Mouse (Mus musculus) cerebellum, postnatal 36 days (tissue): ENCODE data around the gene Eml2.
A peak's percentile ranks its signal among the peaks of the same experiment; 100 is the strongest.
"Not testable (repeated sequence)": the region's sequence is repeated elsewhere in the genome, so short reads cannot be mapped to it uniquely, and the experiment has no call there.

Experiments
- DNase-seq, 2 experiments: peaks; one replicate each; pipeline ENCODE4 v3.0.0; 2021 to 2022; ENCODE audit warnings: mixed read lengths in 2 of 2

Gene Eml2

DNA sequence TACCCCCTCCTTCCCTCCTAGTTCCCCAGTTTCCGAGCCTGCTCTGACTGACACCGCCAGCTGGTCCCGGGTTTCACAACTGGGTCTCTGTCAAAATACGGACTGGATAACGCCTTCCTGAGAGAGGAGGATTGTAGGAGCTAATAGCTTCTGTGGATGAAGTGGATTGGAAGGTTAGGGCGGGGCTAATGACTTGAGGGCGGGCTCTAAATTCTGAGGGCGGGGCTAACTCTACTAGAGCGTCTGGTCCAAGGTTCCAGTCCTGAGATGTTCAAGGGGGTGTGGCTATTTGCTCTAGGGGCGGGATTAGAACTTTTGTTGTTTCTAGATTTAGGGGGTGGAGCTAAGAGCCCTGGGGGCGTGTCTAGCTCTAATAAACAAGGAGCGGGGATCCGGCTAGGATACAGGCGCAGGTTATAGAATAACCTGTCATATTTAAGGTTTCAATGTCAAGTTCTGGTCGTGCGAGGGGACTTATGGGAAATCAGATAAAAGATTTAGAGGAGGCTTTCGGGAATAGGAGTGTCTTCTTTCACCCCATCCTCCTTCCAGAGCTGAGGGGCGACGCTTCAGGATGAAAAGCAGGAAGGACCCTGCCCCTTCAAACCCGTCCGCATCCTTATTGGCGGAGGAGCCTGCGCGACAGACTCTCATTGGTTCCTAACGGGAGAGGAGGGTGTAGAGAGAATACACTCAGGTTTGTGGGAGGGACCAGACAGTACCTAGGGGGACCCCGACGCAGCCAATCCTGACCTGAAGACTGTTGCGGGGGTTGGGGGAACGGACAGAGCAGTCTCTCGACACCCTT, at the start of gene Eml2:
TSS of gene Eml2 (plus strand) at position 714 of the 808 bp plus-strand sequence.
- DNase-seq, result peak; percentile 71 to 77

DNA sequence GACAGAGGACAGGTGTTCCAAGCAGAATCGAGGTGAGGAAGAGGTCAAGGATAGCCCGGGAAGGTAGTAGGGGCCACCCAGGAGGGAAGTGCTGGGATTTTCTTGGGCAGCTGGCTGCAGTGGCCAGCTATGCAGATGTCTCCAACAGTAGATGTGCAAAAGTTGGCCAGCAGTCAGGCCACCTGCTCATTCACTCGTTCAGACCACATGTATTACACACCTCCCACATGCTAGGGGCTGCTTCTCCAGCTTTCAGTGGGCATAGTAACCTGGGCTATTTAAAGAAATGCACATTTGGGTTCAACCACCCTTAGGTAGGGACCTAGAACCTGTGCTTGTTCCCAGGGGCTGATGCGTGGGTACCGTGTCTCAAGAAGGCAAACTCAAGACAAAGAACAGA, 48.5 kb upstream of the Eml2 start:
- no peak for DNase-seq

DNA sequence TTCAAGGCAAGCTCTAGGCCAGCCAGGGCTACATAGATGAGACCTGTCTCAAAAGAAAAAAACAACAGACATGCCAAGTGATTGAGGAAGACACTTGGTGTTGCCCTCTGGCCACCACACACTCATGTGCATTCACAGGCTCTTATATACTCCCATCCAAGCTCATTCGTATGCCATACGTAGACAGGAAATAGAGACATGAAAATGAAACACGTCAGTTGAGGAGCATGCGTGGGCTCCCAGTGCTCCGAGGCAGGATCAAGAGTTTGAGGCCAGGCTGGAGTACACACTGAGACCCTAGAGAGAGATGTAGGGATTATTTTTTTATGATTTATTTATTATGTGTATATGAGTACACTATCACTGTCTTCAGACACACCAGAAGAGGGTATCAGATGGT, 46.8 kb upstream of the Eml2 start:
- DNase-seq, result no peak

DNA sequence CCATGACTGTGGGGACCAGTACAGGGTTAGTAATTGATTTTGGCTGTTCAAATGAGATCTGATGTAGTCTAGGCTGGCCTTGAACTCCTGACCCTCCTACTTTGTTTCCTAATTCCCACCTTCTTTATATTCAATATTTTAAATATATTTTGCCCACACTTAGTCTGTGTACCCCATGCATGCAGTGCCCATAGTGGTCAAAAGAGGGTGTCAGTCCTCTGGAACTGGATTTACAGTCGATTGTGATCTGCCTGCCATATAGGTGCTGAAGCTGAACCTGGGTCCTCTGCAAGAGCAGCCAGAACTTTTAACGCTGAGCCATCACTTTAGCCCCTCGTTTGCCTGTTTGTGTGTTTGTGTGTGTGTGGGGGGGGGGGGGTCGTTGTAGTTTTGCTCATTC, 45.6 kb upstream of the Eml2 start:
- DNase-seq, result no peak

DNA sequence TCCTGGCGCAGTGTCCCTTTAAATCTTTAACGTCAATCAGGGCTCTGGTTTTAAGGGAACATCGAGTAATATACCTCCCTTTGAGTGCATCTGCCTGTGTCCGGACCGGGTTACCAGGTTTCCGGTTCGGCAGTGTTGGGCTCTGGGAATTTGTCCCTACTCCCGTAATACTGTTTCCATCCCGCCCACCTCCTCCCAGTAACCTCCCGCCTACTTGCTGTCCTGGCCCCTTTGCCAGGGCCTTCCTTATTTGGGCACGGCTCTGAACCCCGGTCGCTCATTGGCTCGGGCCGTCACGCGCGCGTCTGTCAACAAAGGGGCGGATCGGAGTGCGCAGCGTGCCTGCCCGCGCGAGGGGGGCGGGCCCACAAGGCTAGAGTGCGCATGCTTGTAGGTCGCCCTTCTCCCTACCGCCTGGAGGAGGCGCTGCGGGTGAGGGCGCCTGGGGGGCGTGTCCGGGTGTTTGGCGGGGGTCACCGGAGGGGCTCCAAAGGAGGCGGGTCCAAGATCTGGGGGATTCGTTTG, 44.8 kb upstream of the Eml2 start:
- peak; percentile 96 to 98 for DNase-seq

DNA sequence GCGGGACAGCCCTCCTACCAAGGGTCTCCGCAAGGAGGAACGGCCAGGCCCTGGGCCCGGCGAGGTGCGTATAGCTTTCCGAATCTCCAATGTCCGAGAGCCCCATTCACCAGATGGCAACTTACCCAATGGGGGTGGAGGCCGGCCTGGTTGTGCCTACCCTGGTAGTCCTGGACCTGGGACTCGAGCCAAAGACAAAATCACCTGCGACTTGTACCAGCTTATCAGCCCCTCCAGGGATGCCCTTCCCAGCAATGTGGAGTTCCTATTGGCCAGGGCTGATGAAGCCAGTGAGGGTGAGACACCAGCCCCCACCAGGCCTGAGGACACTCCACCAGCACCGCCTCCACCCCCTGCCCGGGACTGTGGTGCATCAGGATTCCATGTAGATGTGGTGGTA, 40.1 kb upstream of the Eml2 start:
- no peak for DNase-seq

DNA sequence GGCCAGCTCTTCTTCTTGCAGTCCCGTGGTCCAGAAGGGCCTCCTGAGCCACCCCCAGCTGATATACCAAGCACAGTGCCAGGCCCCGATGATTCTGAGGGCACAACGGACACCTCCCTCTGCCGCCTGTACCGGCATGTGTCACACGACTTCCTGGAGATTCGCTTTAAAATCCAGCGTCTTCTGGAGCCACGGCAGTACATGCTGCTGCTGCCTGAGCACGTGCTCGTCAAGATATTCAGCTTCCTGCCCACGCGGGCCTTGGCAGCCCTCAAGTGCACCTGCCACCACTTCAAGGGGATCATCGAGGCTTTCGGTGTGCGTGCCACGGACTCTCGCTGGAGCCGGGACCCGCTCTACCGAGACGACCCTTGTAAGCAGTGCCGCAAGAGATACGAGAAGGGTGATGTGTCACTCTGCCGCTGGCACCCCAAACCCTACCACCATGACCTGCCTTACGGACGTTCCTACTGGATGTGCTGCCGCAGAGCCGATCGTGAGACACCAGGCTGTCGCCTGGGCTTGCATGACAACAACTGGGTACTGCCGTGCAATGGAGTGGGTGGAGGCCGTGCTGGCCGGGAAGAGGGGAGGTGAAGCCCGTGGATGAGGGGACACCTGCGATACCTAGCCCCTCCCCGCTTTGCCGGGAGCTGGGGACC, 39.4 kb upstream of the Eml2 start:
- no peak for DNase-seq

DNA sequence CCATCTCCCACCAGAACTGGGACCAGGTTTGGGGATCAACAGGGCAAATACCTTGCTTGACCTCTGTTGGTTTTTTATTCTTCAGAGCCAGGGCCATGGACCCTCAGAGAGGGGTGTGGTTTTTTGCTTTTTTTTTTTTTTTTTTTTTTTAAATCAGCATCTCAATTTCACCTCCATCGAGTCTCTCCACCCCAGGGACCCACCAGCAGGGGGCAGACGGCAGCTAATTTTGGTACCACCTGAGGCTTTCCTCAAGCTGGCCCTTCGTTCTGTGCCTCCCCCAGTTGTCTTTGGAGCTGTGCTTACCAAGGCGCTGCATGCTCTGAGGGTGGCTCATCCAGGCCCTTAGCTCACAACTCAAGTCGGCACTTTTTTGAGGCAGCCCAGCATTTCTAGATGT, 38.8 kb upstream of the Eml2 start:
- peak in 1 of 2 experiments; percentile 47 for DNase-seq

DNA sequence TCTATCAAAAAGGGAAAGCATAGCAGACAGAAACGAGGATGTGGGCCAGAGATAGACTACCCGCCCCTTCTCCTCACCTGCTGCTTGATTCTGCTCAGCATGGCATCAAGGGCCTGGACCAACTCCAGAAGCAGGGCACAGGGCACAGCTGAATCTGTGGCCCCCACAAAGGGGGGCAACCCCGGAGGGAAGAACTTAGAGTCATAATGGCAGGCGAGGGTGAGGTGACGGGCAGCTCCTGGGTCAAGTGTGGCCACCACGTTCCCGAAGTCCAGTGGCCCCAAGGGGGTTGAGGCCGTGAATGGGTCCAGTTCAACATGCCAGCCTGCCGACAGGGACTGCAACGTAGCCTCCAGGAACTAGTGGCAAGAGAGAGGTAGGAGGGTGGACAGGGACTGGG, 29.4 kb upstream of the Eml2 start:
- DNase-seq, result no peak

DNA sequence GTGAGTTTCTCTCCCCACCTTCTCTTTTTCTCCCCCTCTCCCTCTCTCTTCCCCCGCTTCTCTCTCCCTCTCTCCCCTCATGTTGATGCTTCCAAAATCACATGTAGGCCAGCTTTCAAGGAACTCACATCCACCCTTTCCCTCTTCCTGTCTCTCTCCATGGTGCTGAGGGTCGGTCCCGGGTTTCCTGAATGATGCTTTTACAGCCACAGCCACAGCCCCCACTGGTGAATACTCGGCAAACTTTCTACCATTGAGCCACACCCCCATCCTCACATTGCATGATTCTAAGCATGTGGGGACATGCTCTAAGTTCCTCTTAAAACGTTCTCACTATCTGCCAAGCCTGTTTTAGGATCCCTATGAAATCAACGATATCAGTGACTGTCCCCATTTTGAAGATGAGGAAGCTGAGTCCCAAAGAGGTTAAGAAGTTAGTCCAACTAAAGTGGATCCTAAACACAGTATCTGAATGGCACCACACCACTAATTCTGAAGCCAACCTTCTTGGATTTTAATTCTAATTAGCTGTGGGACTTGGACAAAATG, 28.6 kb upstream of the Eml2 start:
- no peak for DNase-seq

DNA sequence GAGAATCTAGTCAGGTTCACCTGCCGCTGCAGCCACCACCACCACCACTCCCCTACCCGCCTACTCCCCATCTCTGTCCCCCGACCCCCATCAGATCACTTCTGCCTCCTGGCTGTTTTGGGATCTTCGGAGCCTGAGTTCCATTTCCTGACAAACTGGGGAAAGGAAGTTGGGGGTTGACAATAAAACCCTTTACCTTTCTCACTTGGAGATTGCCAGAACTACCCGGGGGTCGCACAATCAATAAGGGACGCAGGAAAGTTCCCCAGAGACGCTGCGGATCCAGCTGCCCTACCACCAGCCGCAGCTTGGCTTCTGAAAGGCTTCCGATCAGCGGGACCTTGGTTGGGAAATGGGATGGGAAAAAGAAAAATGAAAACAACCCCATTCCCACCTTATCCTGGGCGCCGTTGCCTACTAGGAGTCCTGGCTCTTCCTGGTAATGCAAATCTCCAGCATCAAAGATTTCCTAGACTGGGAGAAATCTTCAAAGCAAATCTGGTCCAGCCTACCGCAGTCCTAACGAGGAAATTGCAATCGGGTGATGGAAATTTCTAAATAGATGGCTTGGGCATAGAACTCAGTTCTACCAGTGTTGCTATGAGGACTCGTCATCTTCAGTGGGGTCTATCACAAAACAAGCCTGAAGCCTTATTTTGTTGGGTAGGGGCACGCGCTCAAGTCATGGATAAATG, 27.9 kb upstream of the Eml2 start:
- no peak for DNase-seq

DNA sequence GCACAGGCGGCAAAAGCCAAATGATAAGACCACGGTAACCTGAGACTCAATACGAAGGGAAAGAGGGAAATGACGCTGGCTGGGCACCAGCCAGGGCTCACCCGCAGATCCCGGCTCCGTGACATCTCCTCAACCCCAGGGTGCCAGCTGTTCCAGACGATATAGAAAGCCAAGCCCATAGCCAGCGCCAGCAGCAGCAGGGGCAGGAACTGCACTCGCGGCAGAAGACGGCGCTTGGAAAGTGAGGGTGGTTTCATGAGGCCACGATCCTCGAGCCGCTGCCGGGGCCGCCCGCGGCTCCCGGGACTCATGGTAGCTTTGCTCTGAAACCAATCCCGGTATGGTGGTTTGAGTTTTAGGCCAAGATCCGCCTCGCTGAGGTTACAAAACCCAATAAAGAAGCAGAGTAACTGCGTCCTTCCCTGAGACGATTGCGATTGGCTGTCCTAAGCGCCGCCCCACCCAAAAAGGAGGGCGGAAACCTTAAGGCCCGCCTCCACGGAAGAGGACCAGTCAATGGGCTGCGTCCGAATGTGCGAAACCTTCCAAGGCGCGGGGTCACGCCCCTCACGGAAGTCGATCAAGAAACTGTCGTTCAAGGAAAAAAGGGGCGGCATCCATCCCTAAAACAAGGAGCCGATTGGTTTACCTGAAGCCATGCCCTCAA, 27.2 kb upstream of the Eml2 start, which contains the start of gene Qpctl:
TSS of gene Qpctl (minus strand) at position 417 of the 667 bp plus-strand sequence.
- DNase-seq, result peak; percentile 95 to 96

DNA sequence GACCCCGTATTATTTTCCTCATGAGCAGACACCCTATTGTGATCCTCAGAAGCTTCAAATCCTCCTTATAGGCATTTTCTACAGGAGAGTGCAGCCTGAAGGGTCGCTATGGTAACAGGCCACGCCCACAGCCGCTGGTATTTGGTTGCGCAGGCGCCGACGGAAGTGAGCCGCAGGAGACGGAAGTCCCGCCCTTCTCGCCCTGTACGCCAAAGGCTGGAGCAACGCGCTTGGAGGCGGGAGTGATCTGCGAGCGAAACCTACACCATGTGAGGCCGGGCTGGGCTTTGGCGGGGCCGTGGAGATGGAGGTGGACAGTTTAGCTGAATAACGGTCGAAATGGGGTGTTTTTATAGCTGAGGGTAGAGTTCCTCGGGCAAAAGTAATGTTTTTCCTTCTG, 26.6 kb upstream of the Eml2 start, which contains the start of gene Snrpd2:
TSS of gene Snrpd2 (plus strand) at position 97 of the 400 bp plus-strand sequence.
- DNase-seq, result peak; percentile 97 to 99

DNA sequence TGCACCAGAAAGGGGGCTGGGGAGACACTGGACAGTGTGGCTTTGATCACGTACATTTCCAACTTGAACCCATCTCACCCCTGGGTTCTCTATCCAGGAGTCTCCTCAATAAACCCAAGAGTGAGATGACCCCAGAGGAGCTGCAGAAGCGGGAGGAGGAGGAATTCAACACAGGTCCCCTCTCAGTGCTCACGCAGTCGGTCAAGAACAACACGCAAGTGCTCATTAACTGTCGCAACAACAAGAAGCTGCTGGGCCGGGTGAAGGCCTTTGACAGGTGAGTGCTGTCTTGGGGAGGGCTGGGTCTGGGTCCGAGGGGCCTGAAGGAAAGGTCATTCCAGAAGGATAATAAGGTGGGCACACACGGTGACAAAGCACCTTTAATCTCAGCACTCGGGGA, 25.1 kb upstream of the Eml2 start:
- DNase-seq, result not testable (repeated sequence)

DNA sequence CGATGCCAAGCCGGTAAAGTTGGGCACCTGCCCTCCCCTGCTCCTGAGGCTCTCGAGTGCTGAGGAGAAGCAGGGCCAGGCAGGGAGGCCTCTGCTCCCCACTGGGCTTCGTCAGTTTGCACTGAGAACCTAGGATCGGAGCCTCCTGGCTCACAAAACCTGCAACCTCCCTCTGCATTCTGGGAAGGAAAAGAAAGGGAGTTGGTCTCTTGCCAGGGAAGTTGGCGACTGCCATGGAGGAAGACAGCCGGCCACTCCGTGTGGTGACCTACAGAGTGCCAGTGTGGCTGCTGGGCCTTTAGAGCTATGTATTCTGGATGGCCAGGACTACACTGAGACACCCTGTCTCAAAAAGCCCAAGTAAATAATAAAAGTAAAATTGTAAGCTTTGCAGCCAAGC, 21.4 kb upstream of the Eml2 start:
- DNase-seq, result peak in 1 of 2 experiments; percentile 29

DNA sequence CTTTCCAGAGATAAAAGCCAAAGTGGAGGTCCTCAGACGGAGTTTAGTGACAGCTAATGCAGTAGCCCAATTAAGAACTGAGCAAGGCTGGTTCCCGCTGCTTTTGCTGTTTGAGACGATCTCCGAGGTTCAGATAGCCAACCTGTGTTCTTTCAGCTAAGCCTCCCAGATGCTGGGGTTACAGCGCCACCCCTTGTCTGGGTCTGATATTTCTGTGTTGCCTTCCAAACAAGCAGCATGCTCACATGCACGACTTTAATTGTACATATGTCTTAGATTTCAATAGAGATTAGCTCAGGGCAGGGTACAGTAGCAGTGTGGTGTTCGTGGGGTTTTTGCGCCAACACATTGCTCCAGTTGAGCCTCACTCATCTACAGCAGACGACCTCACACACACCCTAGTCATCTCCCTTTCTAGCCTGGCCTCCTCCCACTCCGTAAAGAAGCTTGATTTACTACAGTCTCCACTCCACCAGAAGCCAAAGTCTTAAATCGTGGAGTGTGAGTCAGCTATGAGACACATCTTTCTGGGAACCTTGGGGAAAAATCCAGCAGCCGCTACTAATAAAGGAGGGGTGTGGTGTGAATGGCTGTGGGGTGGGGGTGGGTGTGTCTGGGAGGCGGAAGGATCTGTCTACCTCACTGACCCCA, 20.3 kb upstream of the Eml2 start:
- DNase-seq, result no peak

DNA sequence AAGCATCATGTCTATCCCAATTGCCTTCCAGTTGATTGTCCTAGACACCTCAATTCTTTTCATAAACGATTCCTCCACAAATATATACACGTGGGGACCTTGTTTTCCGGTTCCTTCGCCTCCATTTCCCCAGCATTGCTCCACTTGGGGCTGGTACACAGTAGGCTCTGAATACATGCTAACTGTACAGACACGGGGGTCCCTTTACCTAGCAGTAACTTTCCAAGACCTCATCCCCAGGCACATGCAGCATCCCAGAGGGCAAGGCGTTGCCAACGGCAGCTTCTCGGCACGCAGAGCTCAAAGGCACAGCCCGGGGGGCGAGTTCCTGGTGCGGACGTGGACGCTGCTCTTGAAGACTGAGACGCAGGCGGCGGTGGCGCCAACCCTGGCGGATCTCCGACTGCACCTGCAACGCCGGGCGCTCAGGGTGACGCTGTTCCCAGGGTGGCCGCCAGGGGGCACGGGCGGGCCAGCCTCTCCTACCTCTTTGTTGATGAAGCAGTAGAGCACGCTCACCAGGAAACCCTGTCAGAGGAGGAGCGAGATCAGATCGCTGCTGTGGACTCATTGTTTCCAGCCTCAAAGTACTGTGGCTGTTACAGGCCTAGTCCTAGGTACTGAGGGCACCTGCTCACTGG, 18.9 kb upstream of the Eml2 start:
- DNase-seq, result peak; percentile 97 to 98

DNA sequence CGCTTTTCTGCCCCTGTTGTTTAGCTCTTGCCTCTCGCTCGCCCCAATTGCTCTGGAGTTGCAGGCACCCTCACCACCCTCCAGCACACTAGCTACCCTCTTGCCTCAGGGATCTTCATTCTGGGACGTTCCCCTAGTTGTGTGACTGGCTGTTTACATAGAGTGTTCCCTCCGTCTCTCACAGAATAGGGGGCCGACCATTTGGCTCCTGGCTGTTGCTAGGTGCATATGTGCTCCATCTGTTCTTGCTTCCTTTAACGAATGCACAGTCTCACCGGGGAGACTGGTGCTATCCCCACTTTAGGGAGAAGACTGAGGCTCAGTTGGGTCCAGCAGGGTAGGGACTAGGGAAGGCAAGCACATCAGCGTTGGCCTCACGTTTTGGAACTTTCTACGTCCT, 17.6 kb upstream of the Eml2 start:
- DNase-seq, result no peak

DNA sequence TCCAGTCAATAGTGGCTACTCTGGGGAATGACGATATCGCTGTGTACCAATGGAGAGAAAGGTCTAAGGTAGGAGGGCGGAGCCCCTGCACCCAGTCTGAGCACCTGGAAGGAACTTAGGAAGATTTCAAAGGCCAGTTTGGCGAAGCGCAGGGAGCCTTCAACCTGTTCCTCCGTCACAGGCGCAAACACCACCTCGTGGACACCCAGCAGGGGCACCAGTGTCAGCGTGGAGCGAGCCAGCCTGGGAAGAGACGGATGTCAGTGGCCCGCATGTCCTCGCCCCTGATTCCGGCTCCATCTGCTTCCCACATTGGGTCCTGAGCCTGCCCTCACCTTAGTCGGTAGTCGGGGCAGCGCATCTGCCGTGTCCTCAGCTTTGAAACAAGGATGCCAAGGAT, 16.8 kb upstream of the Eml2 start:
- peak in 1 of 2 experiments; percentile 21 for DNase-seq

DNA sequence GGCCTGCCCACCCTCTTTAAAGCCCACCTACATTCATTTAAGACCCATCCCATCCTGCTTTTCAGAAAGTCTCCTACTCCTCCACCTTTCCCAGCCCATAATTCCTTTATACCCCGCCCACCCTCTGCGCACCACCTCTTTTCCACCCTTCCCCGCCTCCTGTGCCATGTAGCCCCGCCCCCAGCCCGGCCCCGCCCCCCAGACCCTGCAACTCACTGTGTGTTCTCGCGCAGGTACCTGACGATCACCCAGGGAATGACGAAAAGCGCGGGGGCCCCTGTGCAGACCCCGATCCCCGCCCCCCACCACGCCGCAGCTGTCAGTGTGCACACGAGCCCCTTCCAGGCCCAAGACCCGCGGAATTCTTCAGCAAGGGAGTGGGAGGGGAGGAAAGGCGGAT, 16.1 kb upstream of the Eml2 start:
- DNase-seq, result no peak

DNA sequence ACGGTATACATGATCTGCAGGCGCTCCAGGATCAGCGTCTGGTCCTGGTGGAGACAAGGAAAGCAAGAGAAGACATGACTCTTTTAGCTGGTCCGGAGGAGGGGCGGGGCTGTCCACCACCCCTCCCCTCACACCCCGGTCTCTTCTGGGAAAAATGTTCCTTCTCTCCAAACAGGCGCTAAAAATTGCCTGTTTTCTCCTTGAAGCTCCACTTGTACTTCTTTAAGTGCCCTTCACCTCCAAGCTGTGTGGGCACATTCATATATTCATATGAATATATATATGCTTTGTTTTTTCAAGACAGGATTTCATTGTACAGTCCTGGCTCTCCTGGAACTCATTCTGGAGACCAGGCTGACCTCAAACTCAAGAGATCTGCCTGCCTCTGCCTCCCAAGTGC, 13.3 kb upstream of the Eml2 start:
- DNase-seq, result no peak
